ENCODE assay signal across 20 mouse cellular contexts in genomic region chr4:33879944-33880343, GRCm38 (mm10). TPM values are rescaled to one million over a fixed set of nuclear protein-coding genes. Genes with fewer than 3 reads are reported as not detected.
DNase-seq lines count a peak whose midpoint lies in the region; ATAC-seq lines count a peak whose summit lies in the region.
"Had no signal": no experiment of that assay in that cellular context is flagged by ENCODE, and none has a peak within 500 bp of the region (broad histone marks: within the 10 kb centered on the region; RNA-seq: fewer than 3 reads in every experiment).

No protein-coding gene starts in this region.

- no peak overlapping the region for H3K9ac ChIP-seq in hindbrain, embryonic 11.5 days (ENCODE audit: low read depth, low read length)
- H3K9ac ChIP-seq: forebrain, embryonic 13.5 days; forebrain, postnatal 0 days; heart, embryonic 13.5 days; hindbrain, embryonic 13.5 days had no signal

- H3K27me3 ChIP-seq in hindbrain, embryonic 11.5 days (ENCODE audit: control insufficient read depth, insufficient read depth, low read length): no peaks in the 10 kb centered on the region
- H3K27me3 ChIP-seq: forebrain, embryonic 13.5 days; heart, embryonic 13.5 days; hindbrain, embryonic 13.5 days had no signal

- no peaks in the 10 kb centered on the region for H3K4me1 ChIP-seq in hindbrain, embryonic 11.5 days (replicated peaks; ENCODE audit: control insufficient read depth, insufficient read depth, low read length)
- H3K4me1 ChIP-seq: embryonic facial prominence, embryonic 10.5 days; forebrain, embryonic 13.5 days; heart, embryonic 13.5 days; hindbrain, embryonic 13.5 days had no signal

- H3K4me2 ChIP-seq in hindbrain, embryonic 11.5 days (replicated peaks; ENCODE audit: low read depth, low read length): no peak overlapping the region
- H3K4me2 ChIP-seq: forebrain, embryonic 13.5 days; heart, embryonic 13.5 days; hindbrain, embryonic 13.5 days had no signal

- no peak overlapping the region for H3K27ac ChIP-seq in hindbrain, embryonic 11.5 days (ENCODE audit: low read depth, low read length)
- H3K27ac ChIP-seq: embryonic facial prominence, embryonic 10.5 days; forebrain, embryonic 13.5 days; heart, embryonic 13.5 days; hindbrain, embryonic 13.5 days; hindbrain, postnatal 0 days had no signal

- DNase-seq in layer of hippocampus, adult 18-20 months (ENCODE audit: low spot score in 2 of 2): peak; percentile 1 to 15
- DNase-seq in layer of hippocampus, postnatal 25 days (ENCODE audit: extremely low spot score in 1 of 2, low spot score in 1 of 2): no peak
- peak; percentile 10 to 23 for DNase-seq in right cerebral cortex, adult 2 months (ENCODE audit: low spot score in 2 of 2)
- DNase-seq in right cerebral cortex, postnatal 10 days (ENCODE audit: low spot score in 2 of 2): no peak
- DNase-seq in left cerebral cortex, postnatal 14 days (ENCODE audit: low spot score in 2 of 2): peak; percentile 7 to 10
- no peak for DNase-seq in hindbrain, embryonic 11.5 days (ENCODE audit: low spot score)
- DNase-seq: adrenal gland, postnatal 10 days; cerebellum, adult 11-12 months; cerebellum, adult 9-10 months; cerebellum, postnatal 36 days; forebrain, postnatal 0 days; gastrocnemius, postnatal 36 days; heart, adult 11 months; heart, postnatal 4 days had no signal

- no peaks in the 10 kb centered on the region for H3K36me3 ChIP-seq in hindbrain, embryonic 11.5 days (ENCODE audit: control insufficient read depth, insufficient read depth, low read length)
- H3K36me3 ChIP-seq: embryonic facial prominence, embryonic 10.5 days; G1E; heart, embryonic 13.5 days; hindbrain, embryonic 13.5 days had no signal

- no peak for ATAC-seq in hindbrain, embryonic 11.5 days (ENCODE audit: low FRiP score)
- ATAC-seq: forebrain, embryonic 13.5 days; forebrain, postnatal 0 days; hindbrain, postnatal 0 days had no signal

- WGBS in hindbrain, embryonic 11.5 days: 92% methylated on average over 3 of the region's 3 CpGs

- H3K4me3 ChIP-seq in hindbrain, embryonic 11.5 days (ENCODE audit: low read depth, low read length): no peak overlapping the region
- H3K4me3 ChIP-seq: embryonic facial prominence, embryonic 10.5 days; forebrain, embryonic 13.5 days; heart, embryonic 13.5 days; hindbrain, embryonic 13.5 days had no signal

- intact Hi-C loops in left cerebral cortex, postnatal 14 days (cut with DNase I): no loop called here

- no peaks in the 10 kb centered on the region for H3K9me3 ChIP-seq in hindbrain, embryonic 11.5 days (ENCODE audit: control insufficient read depth, low read length)
- H3K9me3 ChIP-seq: embryonic facial prominence, embryonic 10.5 days; forebrain, embryonic 13.5 days; G1E; hindbrain, embryonic 13.5 days had no signal

RNA-seq across cellular contexts. Expression of gene Cnr1, which starts 44.4 kb away (rescaled TPM):
- total RNA-seq in layer of hippocampus, adult 18-20 months (2021): 100 to 1,000 TPM; 179 to 185 TPM
- 100 to 1,000 TPM; 187 to 189 TPM for total RNA-seq in layer of hippocampus, postnatal 25 days (2021)
- 100 to 1,000 TPM; 117 to 128 TPM for total RNA-seq in left cerebral cortex, postnatal 14 days (2021)
- 24.6 and 25.0 TPM in 2 replicates for polyA plus RNA-seq in hindbrain, embryonic 11.5 days (2014; fragmentation: Nextera tagmentation; extraction: Ambion mirVana)
- polyA plus RNA-seq: G1E had no signal

Comparison
In these comparisons a context has a peak if more than half of its experiments do, and no peak if none do; other contexts are left out.
1. DNase-seq: peak in layer of hippocampus, adult 18-20 months (2 of 2), right cerebral cortex, adult 2 months (2 of 2) and left cerebral cortex, postnatal 14 days (2 of 2); none in layer of hippocampus, postnatal 25 days (0 of 2), right cerebral cortex, postnatal 10 days (0 of 2) and hindbrain, embryonic 11.5 days (single experiment).